Mouse (Mus musculus) Muller cell, postnatal 12 days (primary cell): Measurements from ENCODE around the gene Ephb2.
A peak's percentile ranks its signal among the peaks of the same experiment; 100 is the strongest.

Experiments
- DNase-seq: peaks from one replicate; pipeline ENCODE4 v3.0.0-alpha.2; 2015; ENCODE audit errors: inconsistent ontology term

The Ephb2 gene

DNA sequence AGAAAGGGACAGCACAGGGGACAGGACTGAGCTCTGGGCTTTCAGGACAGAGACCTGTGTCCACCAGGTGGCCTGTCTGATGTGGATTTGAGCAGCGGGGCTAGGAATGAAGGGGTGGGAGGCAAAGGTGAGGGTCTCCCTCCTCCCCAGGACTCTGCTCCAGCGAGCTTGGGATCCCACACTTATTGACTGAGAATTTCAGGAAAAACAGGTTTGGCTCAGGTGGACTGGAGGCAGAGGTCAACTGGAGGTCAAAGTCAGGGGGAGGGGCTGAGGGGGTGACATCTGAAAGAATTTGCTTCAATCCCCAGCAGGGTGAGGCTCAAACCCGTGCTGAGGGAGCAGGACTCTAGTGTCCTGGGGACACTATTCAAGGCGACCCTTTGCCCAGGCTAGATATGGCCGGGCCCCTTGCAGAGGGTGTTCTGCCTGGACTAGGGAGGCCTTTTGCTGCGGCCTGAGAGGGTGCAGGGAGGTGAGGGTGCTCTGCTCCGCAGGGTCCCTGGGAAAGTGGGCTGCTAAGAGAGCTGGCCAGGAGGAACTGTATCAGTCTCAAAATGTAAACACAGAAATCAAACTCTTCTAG, 103.2 kb downstream of the Ephb2 start:
- DNase-seq: no peak

- no peak for DNase-seq
Measured at GRCm38 (mm10) chr4:136731761-136732160, 104.0 kb downstream of the Ephb2 start.

DNA sequence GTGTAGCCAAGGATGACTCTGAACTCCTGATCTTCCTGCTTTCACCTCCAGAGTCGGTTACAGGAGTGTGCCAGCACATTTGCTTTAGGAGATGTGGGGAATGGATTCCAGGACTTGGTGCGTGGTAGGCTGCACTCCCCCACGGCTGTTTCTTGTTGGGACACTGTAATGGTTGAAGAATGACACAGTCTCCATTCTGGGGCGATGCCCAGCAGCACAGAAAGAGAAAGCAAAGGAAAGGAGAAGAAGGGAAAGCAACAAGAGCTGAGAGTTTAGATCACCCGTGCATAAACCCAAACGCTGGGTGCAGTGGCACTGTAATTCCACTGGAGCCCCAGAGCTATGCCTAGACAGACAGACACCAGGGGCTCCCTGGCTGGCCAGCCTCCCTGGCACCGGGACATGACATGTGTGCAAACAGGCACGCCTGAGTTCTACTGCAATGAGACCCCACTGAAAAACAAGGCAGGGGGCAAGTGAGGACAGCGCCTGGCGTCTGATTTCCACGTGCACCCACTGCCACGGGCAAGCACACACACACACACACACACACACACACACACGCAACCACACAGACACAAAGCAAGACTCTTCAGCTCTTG, 104.7 kb downstream of the Ephb2 start:
- DNase-seq: no peak

DNA sequence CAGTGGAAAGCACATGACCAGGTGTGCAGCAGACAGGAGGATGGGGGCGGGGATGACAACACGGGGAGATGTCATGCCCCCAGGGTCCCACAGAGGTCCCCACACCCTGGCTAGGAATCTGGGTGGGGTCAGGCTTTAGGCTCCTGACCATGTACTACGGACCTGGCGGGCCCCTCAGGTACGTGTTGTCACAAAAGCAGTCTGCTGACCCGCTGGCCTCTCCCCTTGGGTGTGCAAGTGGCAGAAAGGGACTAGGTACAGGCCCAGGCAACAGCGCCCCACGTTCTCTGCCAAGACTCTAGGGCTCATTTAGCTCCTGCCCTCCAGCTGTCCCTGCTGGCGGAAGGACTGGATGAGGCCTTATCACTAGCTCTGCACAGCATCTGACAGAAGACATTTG, 105.3 kb downstream of the Ephb2 start:
- no peak for DNase-seq

DNA sequence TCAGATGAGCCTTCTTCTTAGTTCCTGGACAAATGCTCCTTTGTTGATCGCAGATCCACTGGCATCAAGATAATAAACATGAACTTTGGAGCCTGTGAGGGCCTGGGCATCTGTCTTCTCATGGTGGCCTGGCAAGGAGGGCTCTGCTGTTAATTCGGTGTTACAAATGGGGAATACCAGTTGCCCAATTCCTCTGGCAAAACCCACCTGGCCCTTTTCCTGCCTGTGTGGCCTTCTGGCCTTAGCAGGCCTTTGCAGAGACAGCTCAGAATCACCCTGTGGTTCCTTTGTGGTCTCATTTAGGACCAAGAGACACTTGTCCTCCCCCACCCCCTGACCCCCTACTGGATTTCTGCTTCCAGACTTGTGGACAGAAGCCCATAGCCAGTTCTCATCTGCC, 106.2 kb downstream of the Ephb2 start:
- no peak for DNase-seq

DNA sequence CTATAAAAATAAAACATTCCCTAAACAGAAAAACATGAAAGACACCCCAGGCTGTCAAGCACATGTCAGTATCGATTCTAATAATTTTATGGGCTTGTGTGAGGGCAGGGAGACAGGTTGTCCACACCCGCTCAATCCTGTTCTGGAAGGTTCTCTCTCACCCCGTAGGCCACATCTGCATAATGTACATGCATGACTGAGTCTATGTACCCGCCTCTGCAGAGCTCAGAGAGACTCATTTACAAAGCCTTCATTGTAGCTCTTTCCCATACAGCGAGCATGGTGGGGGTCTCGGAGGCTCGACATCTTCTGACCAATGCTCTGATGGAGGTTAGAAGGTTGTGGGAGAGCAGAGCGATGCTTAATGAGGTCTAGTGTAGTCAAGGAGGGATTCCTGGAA, 108.8 kb downstream of the Ephb2 start:
- DNase-seq: no peak

DNA sequence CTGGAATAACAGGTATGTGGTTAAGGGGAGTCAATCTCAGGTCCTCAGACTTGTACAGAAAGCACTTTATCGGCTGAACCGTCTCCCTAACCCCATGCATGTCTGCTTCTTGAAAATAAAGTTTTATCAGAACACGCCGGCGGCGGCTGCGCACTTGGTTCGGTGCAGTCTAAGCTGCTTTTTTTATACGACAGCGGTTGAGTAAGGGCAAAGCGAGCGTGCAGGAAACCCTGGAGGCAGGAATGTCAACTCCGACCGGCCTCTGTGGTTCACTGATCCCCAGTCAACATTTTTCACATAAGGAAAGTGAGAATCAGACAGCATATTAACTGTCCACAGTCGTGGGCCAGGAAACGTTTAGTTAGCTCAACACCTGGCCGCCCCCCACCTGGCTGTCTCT, 111.1 kb downstream of the Ephb2 start:
- DNase-seq: no peak

- peak; percentile 35 for DNase-seq
Measured at GRCm38 (mm10) chr4:136722361-136723082, 113.3 kb downstream of the Ephb2 start.

GRCm38 (mm10) chr4:136721937-136722336, 113.9 kb downstream of the Ephb2 start:
- DNase-seq: no peak

GRCm38 (mm10) chr4:136720025-136720424, 115.8 kb downstream of the Ephb2 start:
- no peak for DNase-seq

GRCm38 (mm10) chr4:136718193-136718986, 117.4 kb downstream of the Ephb2 start:
- no peak for DNase-seq

DNA sequence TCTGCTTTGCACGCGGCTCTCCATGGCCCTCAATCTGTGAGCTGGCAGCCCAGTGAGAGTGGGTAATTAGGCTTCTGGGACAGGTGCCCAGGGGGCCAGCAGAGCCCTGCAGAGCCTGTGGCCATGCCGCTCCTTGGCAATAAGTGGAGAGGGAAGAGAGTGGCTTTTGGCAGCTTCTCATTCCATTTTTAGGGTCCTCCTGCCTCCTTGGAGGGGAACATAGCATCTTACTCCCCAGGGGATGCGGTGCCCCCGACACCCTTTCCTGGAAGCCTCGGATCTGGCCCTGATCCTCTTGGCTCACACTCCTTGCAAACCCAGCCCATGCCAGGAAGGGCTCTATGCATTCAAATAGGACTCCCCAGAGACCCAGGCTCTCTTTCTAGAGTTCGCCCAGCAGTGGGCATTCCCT, 119.2 kb downstream of the Ephb2 start:
- DNase-seq: peak; percentile 90

- no peak for DNase-seq
Measured at GRCm38 (mm10) chr4:136714530-136714929, 121.3 kb downstream of the Ephb2 start.

DNA sequence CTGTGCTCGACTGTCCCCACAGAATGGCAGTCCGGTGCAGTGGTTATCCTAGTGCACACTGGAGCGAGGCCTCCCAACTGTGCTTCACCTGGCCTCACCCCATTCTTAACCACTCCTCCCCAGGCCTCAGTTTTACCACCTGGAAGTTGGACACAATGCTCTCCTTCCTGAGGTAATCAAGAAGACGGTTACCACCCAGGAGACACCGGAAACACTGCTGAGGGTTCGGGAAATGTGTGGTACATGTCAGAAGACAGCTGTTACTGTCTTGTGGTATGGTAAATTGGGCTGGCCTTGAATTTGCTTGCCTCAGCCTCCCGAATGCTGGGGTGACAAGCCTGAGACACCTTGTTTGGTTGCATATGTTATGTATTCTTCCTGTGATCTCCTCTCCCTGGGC, 121.9 kb downstream of the Ephb2 start:
- no peak for DNase-seq

DNA sequence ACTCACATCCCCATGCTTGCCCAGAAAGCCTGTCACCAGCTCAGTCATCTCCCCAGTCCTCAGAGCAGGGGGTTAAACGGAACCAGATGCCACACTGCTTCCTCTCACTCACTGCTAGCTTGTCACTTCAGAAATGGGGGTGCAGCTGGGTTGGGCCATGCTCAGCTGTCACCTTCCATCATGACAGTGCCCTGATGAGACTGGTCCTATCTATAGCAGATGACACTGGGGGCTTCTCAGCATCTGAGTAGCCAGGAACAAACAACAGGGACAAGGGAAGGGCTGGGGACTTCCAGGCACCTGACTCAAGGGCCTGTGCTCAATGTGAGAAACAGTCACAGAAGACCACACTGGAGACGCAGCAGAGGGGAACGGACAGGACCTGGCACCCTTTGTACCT, 122.4 kb downstream of the Ephb2 start:
- DNase-seq: no peak

DNA sequence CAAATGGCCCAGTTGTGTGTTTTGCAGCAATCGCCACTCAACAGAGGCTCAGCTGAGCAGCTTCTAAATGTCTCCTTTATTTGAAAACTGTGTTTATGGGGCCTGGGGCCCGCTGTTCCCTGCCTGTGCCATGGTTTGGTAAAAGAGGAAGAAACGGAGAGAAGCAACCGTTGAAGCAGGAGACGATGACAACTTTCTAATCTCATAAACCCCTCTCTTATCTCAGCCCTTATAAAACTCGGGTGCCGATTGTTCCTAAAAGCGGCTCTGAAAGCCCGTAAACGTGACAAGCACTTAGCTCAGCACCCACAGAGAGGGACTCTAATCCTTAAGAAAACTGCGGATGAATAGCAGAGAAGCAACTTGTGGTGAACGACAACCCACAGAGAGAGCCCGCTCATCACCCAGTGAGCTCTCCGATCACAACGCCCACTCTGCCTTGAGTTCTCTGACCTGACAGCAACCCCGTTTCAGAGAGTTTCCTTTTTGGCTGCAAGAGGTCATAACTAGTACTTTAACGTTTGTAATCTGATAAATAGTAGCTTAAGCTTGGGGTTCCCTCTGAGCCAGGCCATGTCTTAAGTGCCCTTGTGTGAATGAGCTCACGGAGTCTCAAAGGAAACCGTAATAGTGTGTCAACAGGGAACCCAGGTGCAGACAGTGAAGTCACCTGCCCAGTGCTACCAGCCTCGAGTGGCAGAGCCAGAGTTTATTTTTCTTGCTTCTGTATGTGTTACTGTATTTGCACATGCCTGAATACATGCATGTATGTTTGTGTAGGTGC, 123.6 kb downstream of the Ephb2 start:
- DNase-seq: no peak

GRCm38 (mm10) chr4:136710345-136710744, 125.4 kb downstream of the Ephb2 start:
- no peak for DNase-seq

- DNase-seq: no peak
Measured at GRCm38 (mm10) chr4:136708956-136709355, 126.8 kb downstream of the Ephb2 start.

- DNase-seq: no peak
Measured at GRCm38 (mm10) chr4:136706696-136707095, 129.1 kb downstream of the Ephb2 start.

DNA sequence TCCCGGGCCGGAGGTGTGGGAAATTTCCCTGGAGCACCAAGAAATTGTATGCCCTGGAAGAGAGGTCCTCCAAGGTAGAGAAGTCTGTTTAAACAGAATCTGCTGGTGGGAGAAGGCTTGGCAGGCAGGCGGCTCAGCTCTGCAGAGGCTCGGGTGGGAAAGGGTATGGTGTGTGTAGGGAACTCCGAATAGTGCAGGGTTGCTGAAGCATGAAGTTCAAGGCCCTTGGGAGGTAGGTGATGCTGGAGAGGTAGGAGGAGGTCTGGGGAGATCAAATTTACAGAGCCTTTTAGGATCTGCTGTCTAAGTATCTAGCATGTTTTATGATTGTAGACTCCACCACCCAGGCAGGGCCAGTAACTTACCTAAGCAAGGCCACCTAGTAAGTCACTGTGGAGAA, 130.7 kb downstream of the Ephb2 start:
- no peak for DNase-seq

- peak; percentile 84 for DNase-seq
Measured at GRCm38 (mm10) chr4:136704551-136704950, 131.2 kb downstream of the Ephb2 start.

GRCm38 (mm10) chr4:136703351-136703750, 132.4 kb downstream of the Ephb2 start:
- DNase-seq: no peak
